Mouse (Mus musculus): Measurements from ENCODE around the gene Ildr1. TPM values are rescaled to one million over a fixed set of nuclear protein-coding genes. Genes with fewer than 3 reads are reported as not detected.

The Ildr1 gene
- polyA plus RNA-seq, 1 experiment from 2014 or later, result 8.3 TPM

- Histone ChIP-seq H3K4me1 (ENCODE audit: control insufficient read depth, insufficient read depth, low read length) (no peaks in the 10 kb centered on the region), H3K9me3 (replicated peaks; ENCODE audit: control insufficient read depth, low read length) (no peaks in the 10 kb centered on the region), H3K4me2 (ENCODE audit: low read depth, low read length) (no peak overlapping the region), H3K4me3 (replicated peaks; ENCODE audit: low read length) (no peak overlapping the region), H3K9ac (ENCODE audit: low read length) (no peak overlapping the region), H3K27me3 (ENCODE audit: control insufficient read depth, insufficient read depth, low read length) (no peaks in the 10 kb centered on the region), H3K27ac (ENCODE audit: low read length) (no peak overlapping the region), H3K36me3 (ENCODE audit: control insufficient read depth, insufficient read depth, low read length) (no peaks in the 10 kb centered on the region)
- no peak for ATAC-seq (ENCODE audit: insufficient read depth, low FRiP score)
- 82% methylated on average over 3 of the region's 3 CpGs for WGBS
These were observed 41.6 kb downstream of the Ildr1 start for GRCm38 (mm10) chr16:36735421-36735820.

DNA sequence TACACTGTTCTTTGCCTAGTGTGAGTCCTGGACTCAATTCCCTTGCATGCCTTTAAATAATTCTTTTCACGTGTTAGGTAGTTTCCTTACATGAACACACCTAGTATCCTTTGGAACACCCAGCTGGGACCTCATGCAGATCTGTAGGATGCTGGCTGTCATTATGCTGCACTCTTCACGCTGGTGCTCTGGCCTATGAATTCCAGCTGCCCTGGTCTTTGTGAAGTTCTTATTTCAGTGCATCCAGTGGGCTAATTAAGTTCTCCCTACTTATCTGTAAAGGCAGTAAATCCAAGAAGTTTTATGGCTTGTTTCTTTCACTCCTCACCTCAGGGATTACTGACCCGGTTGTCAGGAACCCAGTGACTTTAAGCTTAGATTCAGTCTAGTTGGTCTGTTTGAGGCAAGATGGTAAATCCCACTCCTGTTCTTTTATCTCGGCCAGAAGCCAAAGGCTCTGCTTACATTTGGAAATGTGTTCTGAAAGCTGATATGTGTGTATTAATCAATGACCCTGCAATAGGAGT, 45.7 kb downstream of the Ildr1 start:
- no peaks in the 10 kb centered on the region for H3K4me1 ChIP-seq (ENCODE audit: control insufficient read depth, insufficient read depth, low read length)
- H3K27ac ChIP-seq (ENCODE audit: low read length), result no peak overlapping the region
- no peak overlapping the region for H3K4me3 ChIP-seq (replicated peaks; ENCODE audit: low read length)
- ATAC-seq (ENCODE audit: insufficient read depth, low FRiP score), result no peak
- no peak overlapping the region for H3K4me2 ChIP-seq (ENCODE audit: low read depth, low read length)
- no peak overlapping the region for H3K9ac ChIP-seq (ENCODE audit: low read length)
- whole genome bisulfite sequencing, result 32% methylated on average over 4 of the region's 4 CpGs
- no peaks in the 10 kb centered on the region for H3K36me3 ChIP-seq (ENCODE audit: control insufficient read depth, insufficient read depth, low read length)
- H3K27me3 ChIP-seq (ENCODE audit: control insufficient read depth, insufficient read depth, low read length), result no peaks in the 10 kb centered on the region
- H3K9me3 ChIP-seq (replicated peaks; ENCODE audit: control insufficient read depth, low read length), result no peaks in the 10 kb centered on the region

- Histone ChIP-seq H3K9me3 (replicated peaks; ENCODE audit: control insufficient read depth, low read length) (no peaks in the 10 kb centered on the region), H3K4me3 (replicated peaks; ENCODE audit: low read length) (no peak overlapping the region), H3K27ac (ENCODE audit: low read length) (no peak overlapping the region), H3K4me2 (ENCODE audit: low read depth, low read length) (no peak overlapping the region), H3K9ac (ENCODE audit: low read length) (no peak overlapping the region), H3K27me3 (ENCODE audit: control insufficient read depth, insufficient read depth, low read length) (no peaks in the 10 kb centered on the region), H3K4me1 (ENCODE audit: control insufficient read depth, insufficient read depth, low read length) (no peaks in the 10 kb centered on the region), H3K36me3 (ENCODE audit: control insufficient read depth, insufficient read depth, low read length) (no peaks in the 10 kb centered on the region)
- 58% methylated on average over 8 of the region's 8 CpGs for WGBS
- ATAC-seq (ENCODE audit: insufficient read depth, low FRiP score), result no peak
These were observed 49.8 kb downstream of the Ildr1 start for GRCm38 (mm10) chr16:36743580-36743979.

DNA sequence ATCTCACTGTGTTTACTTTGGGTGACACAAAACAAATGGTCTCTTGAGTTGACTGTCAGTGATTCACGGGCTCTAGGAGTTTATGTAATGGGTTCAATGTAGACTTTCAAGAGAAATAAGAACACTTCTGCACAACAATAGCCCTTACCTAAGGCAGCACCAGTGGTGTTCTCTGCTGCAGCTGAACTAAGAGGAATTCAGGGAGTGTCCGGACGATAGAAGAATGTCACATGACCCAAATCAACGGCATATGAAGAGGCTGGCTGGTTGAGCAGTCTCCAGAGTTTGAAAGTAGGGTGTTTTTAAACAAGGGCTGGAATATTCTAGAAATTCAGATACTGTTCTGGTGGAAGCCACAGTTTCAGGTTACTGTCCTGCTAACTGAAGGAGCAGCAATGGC, 53.3 kb downstream of the Ildr1 start:
- no peak overlapping the region for H3K27ac ChIP-seq (ENCODE audit: low read length)
- WGBS, result 57% methylated on average over 4 of the region's 4 CpGs
- no peak overlapping the region for H3K9ac ChIP-seq (ENCODE audit: low read length)
- no peaks in the 10 kb centered on the region for H3K27me3 ChIP-seq (ENCODE audit: control insufficient read depth, insufficient read depth, low read length)
- H3K36me3 ChIP-seq (ENCODE audit: control insufficient read depth, insufficient read depth, low read length), result no peaks in the 10 kb centered on the region
- H3K4me2 ChIP-seq (ENCODE audit: low read depth, low read length), result no peak overlapping the region
- no peaks in the 10 kb centered on the region for H3K4me1 ChIP-seq (ENCODE audit: control insufficient read depth, insufficient read depth, low read length)
- no peaks in the 10 kb centered on the region for H3K9me3 ChIP-seq (replicated peaks; ENCODE audit: control insufficient read depth, low read length)
- ATAC-seq (ENCODE audit: insufficient read depth, low FRiP score), result no peak
- no peak overlapping the region for H3K4me3 ChIP-seq (replicated peaks; ENCODE audit: low read length)

DNA sequence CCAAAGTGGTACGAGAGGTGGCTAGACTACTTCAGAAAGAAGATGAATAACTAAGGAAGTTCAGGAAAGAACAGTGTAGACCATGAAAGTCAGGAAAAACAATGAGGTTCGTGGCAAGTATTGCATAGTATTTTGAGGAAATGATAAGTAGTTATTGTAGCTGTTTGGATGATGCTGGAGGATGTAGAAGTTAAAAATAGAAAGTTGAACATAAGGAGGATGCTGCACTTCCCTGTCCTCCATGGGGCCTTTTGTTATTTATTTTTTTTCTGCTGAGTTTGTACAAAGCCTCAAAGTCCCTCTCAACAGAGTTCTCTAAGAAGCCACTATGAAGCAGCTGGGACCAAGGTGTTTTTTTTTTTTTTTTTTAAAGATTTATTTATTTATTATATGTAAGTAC, 54.0 kb downstream of the Ildr1 start:
- H3K36me3 ChIP-seq (ENCODE audit: control insufficient read depth, insufficient read depth, low read length), result no peaks in the 10 kb centered on the region
- H3K4me1 ChIP-seq (ENCODE audit: control insufficient read depth, insufficient read depth, low read length), result no peaks in the 10 kb centered on the region
- WGBS, result 68% methylated on average over 2 of the region's 2 CpGs
- no peaks in the 10 kb centered on the region for H3K27me3 ChIP-seq (ENCODE audit: control insufficient read depth, insufficient read depth, low read length)
- no peak for ATAC-seq (ENCODE audit: insufficient read depth, low FRiP score)
- H3K4me3 ChIP-seq (replicated peaks; ENCODE audit: low read length), result no peak overlapping the region
- H3K9me3 ChIP-seq (replicated peaks; ENCODE audit: control insufficient read depth, low read length), result no peaks in the 10 kb centered on the region
- no peak overlapping the region for H3K27ac ChIP-seq (ENCODE audit: low read length)
- H3K4me2 ChIP-seq (ENCODE audit: low read depth, low read length), result no peak overlapping the region
- no peak overlapping the region for H3K9ac ChIP-seq (ENCODE audit: low read length)

DNA sequence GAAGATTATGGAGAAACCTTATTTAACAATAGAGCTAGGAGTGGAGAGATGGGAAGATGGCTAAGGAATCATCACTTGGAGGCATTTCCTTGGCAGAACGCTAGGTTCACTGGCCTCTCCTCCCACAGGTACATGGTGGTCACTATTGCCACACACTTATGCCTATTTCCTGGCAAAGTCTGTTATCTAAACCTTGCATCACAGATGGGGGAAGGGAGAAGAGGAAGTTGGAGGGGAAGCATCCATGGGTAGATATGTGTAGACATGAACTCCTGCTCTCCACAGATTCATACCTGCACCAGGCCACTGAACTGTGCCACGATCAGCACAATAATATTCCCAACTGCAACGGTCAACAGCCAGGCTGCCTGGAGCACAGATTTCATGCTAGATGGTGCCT, 58.2 kb downstream of the Ildr1 start:
- Histone ChIP-seq H3K27ac (ENCODE audit: low read length) (no peak overlapping the region), H3K27me3 (ENCODE audit: control insufficient read depth, insufficient read depth, low read length) (no peaks in the 10 kb centered on the region), H3K9me3 (replicated peaks; ENCODE audit: control insufficient read depth, low read length) (no peaks in the 10 kb centered on the region), H3K9ac (ENCODE audit: low read length) (no peak overlapping the region), H3K4me2 (ENCODE audit: low read depth, low read length) (no peak overlapping the region), H3K4me3 (replicated peaks; ENCODE audit: low read length) (no peak overlapping the region), H3K4me1 (ENCODE audit: control insufficient read depth, insufficient read depth, low read length) (no peaks in the 10 kb centered on the region), H3K36me3 (ENCODE audit: control insufficient read depth, insufficient read depth, low read length) (no peaks in the 10 kb centered on the region)
- no peak for ATAC-seq (ENCODE audit: insufficient read depth, low FRiP score)
- WGBS, result 92% methylated on average over 3 of the region's 3 CpGs

DNA sequence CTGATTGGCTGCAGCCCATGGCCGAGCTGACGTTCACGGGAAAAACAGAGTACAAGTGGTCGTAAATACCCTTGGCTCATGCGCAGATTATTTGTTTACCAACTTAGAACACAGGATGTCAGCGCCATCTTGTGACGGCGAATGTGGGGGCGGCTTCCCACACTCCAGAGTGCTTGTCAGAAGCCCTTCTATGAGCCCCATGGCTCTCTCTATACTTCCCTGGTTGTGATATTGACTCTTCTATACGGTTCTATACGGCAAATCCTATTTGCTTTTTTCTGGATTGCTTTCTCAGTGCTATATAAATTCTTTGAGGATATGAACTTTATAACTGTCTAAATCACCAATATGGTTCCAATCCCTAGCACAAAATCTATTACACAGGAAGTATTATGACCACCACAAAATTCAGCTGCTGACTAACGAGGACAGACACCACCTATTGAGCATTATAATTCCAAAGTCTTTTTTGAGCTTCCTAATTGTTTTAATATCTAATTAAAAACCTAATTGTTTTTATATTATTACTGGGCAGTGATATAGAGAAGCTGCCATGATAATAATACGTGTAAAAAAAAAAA, 76.5 kb downstream of the Ildr1 start:
- Histone ChIP-seq H3K4me2 (ENCODE audit: low read depth, low read length) (no peak overlapping the region), H3K4me1 (ENCODE audit: control insufficient read depth, insufficient read depth, low read length) (no peaks in the 10 kb centered on the region), H3K36me3 (ENCODE audit: control insufficient read depth, insufficient read depth, low read length) (no peaks in the 10 kb centered on the region), H3K9me3 (replicated peaks; ENCODE audit: control insufficient read depth, low read length) (no peaks in the 10 kb centered on the region), H3K9ac (ENCODE audit: low read length) (no peak overlapping the region), H3K27ac (ENCODE audit: low read length) (no peak overlapping the region), H3K4me3 (replicated peaks; ENCODE audit: low read length) (no peak overlapping the region), H3K27me3 (ENCODE audit: control insufficient read depth, insufficient read depth, low read length) (no peaks in the 10 kb centered on the region)
- ATAC-seq (ENCODE audit: insufficient read depth, low FRiP score), result no peak
- WGBS, result 77% methylated on average over 8 of the region's 13 CpGs

- Histone ChIP-seq H3K4me2 (ENCODE audit: low read depth, low read length) (no peak overlapping the region), H3K9ac (ENCODE audit: low read length) (no peak overlapping the region), H3K27ac (ENCODE audit: low read length) (no peak overlapping the region), H3K9me3 (replicated peaks; ENCODE audit: control insufficient read depth, low read length) (no peaks in the 10 kb centered on the region), H3K4me1 (ENCODE audit: control insufficient read depth, insufficient read depth, low read length) (no peaks in the 10 kb centered on the region), H3K27me3 (ENCODE audit: control insufficient read depth, insufficient read depth, low read length) (no peaks in the 10 kb centered on the region), H3K4me3 (replicated peaks; ENCODE audit: low read length) (no peak overlapping the region), H3K36me3 (ENCODE audit: control insufficient read depth, insufficient read depth, low read length) (no peaks in the 10 kb centered on the region)
- WGBS, result 73% methylated on average over 4 of the region's 4 CpGs
- no peak for ATAC-seq (ENCODE audit: insufficient read depth, low FRiP score)
These were observed 77.1 kb downstream of the Ildr1 start for GRCm38 (mm10) chr16:36770830-36771229.

DNA sequence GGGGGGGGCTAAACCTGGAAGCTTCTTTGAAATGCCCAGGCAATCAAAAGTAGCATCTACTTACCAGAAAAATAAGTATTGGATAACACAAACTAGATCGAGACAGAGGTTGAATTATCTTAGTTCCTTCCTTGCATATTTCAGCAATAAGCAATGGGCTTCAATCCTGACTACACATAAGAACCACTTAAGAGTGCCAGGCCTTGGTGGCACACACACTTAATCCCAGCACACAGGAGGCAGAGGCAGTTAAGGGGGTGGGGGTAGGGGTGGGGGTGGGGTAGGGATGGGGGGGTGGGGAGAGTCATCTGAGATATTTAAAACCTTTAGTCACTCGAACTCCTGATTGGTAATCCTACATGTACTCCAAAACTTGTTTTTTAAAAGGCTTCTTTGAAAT, 77.5 kb downstream of the Ildr1 start:
- 78% methylated on average over 2 of the region's 2 CpGs for WGBS
- ATAC-seq (ENCODE audit: insufficient read depth, low FRiP score), result no peak

More for the DNA sequence above, 77.5 kb downstream of the Ildr1 start:
- Histone ChIP-seq H3K9me3 (replicated peaks; ENCODE audit: control insufficient read depth, low read length) (no peaks in the 10 kb centered on the region), H3K4me1 (ENCODE audit: control insufficient read depth, insufficient read depth, low read length) (no peaks in the 10 kb centered on the region), H3K4me2 (ENCODE audit: low read depth, low read length) (no peak overlapping the region), H3K9ac (ENCODE audit: low read length) (no peak overlapping the region), H3K27me3 (ENCODE audit: control insufficient read depth, insufficient read depth, low read length) (no peaks in the 10 kb centered on the region), H3K36me3 (ENCODE audit: control insufficient read depth, insufficient read depth, low read length) (no peaks in the 10 kb centered on the region), H3K4me3 (replicated peaks; ENCODE audit: low read length) (no peak overlapping the region), H3K27ac (ENCODE audit: low read length) (no peak overlapping the region)

All from stomach, embryonic 16.5 days (tissue).